Mouse (Mus musculus) small intestine, adult 2 months (tissue): Measurements from ENCODE around the gene Cep57l1.

Source experiments
- CTCF ChIP-seq: fragments of 200-500 bp; IDR thresholded peaks from 2 replicates; pipeline ENCODE4 v1.5.1; 2012; ENCODE audit warnings: low read depth, mild to moderate bottlenecking, control low read depth, inconsistent platforms, low read length, moderate library complexity, mixed read lengths; ENCODE audit not compliant: insufficient replicate concordance, insufficient read length; ENCODE audit errors: extremely low read depth
- POLR2A ChIP-seq: fragments of 200-500 bp; IDR thresholded peaks from 2 replicates; pipeline ENCODE4 v1.6.1; 2012; ENCODE audit warnings: low read depth, mild to moderate bottlenecking, control low read depth, inconsistent platforms, low read length, moderate library complexity

GRCm38 (mm10) chr10:41814305-41814853 lies 4.7 kb upstream of the Cep57l1 start:
- no peak for TF ChIP-seq CTCF
- no peak for TF ChIP-seq POLR2A
